Mouse (Mus musculus): Measurements from ENCODE around the gene Fxyd1.

The Fxyd1 gene

GRCm38 (mm10) chr7:31008889-31009288 lies 48.1 kb downstream of the Fxyd1 start:
- DNase-seq (ENCODE audit: low spot score), result no peak

GRCm38 (mm10) chr7:31008175-31008574 lies 48.8 kb downstream of the Fxyd1 start:
- DNase-seq (ENCODE audit: low spot score), result no peak

GRCm38 (mm10) chr7:31007775-31008174 lies 49.2 kb downstream of the Fxyd1 start:
- DNase-seq (ENCODE audit: low spot score), result no peak

DNA sequence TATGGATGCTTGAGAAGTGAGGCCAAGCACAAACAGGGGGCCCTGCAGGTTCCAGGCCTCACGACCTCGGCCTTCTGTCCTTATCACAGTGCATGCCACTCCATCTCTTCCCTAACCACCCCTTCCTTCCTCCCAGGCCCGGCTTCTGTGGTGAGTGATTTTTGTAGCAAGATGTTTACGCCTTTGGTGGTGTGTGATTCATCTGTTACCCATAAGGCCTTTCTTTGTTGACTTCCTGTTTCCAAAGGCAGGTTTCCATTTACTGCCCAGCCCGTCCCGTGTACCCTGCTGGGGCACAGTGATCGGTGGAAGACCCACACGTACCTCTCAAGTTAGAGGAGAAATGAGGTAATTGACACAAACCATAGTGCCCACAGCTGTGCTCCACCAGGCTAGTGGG lies 54.3 kb downstream of the Fxyd1 start:
- DNase-seq (ENCODE audit: low spot score), result no peak

All from left cerebral cortex, adult 11 months (tissue).